Mouse (Mus musculus): Measurements from ENCODE around the gene Kbtbd2. TPM values are rescaled to one million over a fixed set of nuclear protein-coding genes. Genes with fewer than 3 reads are reported as not detected.

Kbtbd2 gene
- polyA plus RNA-seq, 1 experiment from 2014 or later = 36.4 TPM

Other genes starting within 250 kb of the Kbtbd2 start
- gene Pde1c, start 228.7 kb downstream of the Kbtbd2 start, polyA plus RNA-seq (2015; fragmentation: Nextera tagmentation; extraction: Ambion mirVana) = 8.8 and 9.6 TPM in 2 replicates
- gene Lsm5, start 93.1 kb downstream of the Kbtbd2 start, polyA plus RNA-seq (2015; fragmentation: Nextera tagmentation; extraction: Ambion mirVana) = 95.2 and 109 TPM in 2 replicates
- gene Avl9, start 82.9 kb downstream of the Kbtbd2 start, polyA plus RNA-seq (2015; fragmentation: Nextera tagmentation; extraction: Ambion mirVana) = 39.0 and 39.2 TPM in 2 replicates
- 27.7 and 30.6 TPM in 2 replicates for gene Fkbp9, start 34.2 kb upstream of the Kbtbd2 start, polyA plus RNA-seq (2015; fragmentation: Nextera tagmentation; extraction: Ambion mirVana)
- gene Nt5c3, start 126.1 kb upstream of the Kbtbd2 start, polyA plus RNA-seq (2015; fragmentation: Nextera tagmentation; extraction: Ambion mirVana) = 150 and 159 TPM in 2 replicates
- 0.29 and 0.43 TPM in 2 replicates for gene Vmn1r4, start 126.2 kb upstream of the Kbtbd2 start, polyA plus RNA-seq (2015; fragmentation: Nextera tagmentation; extraction: Ambion mirVana)
- not detected in 2 replicates for gene Vmn1r5, start 172.5 kb upstream of the Kbtbd2 start, polyA plus RNA-seq (2015; fragmentation: Nextera tagmentation; extraction: Ambion mirVana)
- not detected in 2 replicates for gene Vmn1r6, start 199.4 kb upstream of the Kbtbd2 start, polyA plus RNA-seq (2015; fragmentation: Nextera tagmentation; extraction: Ambion mirVana)
- not detected in 2 replicates for gene Vmn1r7, start 227.5 kb upstream of the Kbtbd2 start, polyA plus RNA-seq (2015; fragmentation: Nextera tagmentation; extraction: Ambion mirVana)
- not detected in 2 replicates for gene Vmn1r8, start 234.5 kb upstream of the Kbtbd2 start, polyA plus RNA-seq (2015; fragmentation: Nextera tagmentation; extraction: Ambion mirVana)

Data from forebrain, embryonic 15.5 days (tissue).